Mouse (Mus musculus) B cell, adult 2 months (primary cell): ENCODE results near the gene Syt16.

ENCODE experiments used
- DNase-seq, 2 experiments: peaks; one replicate each; pipeline ENCODE4 v3.0.0; 2022

Syt16 gene

DNA sequence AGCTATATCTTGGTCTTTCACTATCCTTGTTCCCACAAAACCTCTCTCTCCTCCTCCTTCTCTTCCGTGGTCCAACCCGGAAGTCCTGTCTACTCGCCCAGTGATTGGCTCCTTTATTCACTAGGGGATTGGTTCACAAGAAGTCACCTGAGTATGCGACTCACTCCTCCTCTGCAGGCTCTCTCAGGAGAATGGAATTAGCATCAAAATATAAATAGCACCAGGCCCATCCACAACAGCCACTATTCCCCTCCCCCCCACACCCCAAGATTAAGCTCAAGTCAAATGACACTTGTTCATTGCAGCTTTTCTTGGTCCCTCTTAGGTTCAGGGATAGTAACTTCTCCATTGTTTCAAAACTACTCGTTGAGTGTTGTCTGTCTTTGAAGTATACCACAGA lies 324.5 kb downstream of the Syt16 start:
- no peak for DNase-seq
